Mouse (Mus musculus): ENCODE results near the gene Myadm.

- TF ChIP-seq CTCF (IDR thresholded peaks at IDR 0.05; ENCODE audit: insufficient read depth, low read depth, low read length): no peak
- no peak for TF ChIP-seq POLR2A (IDR thresholded peaks at IDR 0.05; ENCODE audit: insufficient read depth, low read depth, low read length)
Measured at GRCm38 (mm10) chr7:3348326-3348725, 59.4 kb downstream of the Myadm start.
